Mouse (Mus musculus): ENCODE measurements at regions not wholly inside any gene's neighbourhood (a gene's known extent, or its start where the extent isn't known, plus 50 kb on each side); places are given as distances from the start of the nearest gene placed in this dataset.

GRCm38 (mm10) chr2:169524429-169524828, 63.1 kb downstream of the Gm11011 start:
- in situ Hi-C loops (cut with MboI, MseI): no loop called here

GRCm38 (mm10) chr2:169519941-169520340, 67.6 kb downstream of the Gm11011 start:
- in situ Hi-C loops (cut with MboI, MseI): loop anchor here in 1 of 2 experiments (10.0 kb wide), 1 partner anchor 1265 kb away; no protein-coding TSS in a partner anchor

GRCm38 (mm10) chr2:169515350-169515749, 72.2 kb downstream of the Gm11011 start:
- in situ Hi-C loops (cut with MboI, MseI): loop anchor here in 1 of 2 experiments (10.0 kb wide), 1 partner anchor 1261 kb away; no protein-coding TSS in a partner anchor

- in situ Hi-C loops (cut with MboI, MseI): loop anchor here (5.0 to 10.0 kb wide), 2 partner anchors 57 to 1256 kb away; no protein-coding TSS in a partner anchor
Measured at GRCm38 (mm10) chr2:169510741-169511140, 76.8 kb downstream of the Gm11011 start.

GRCm38 (mm10) chr2:169509406-169509805, 78.1 kb downstream of the Gm11011 start:
- in situ Hi-C loops (cut with MboI, MseI): no loop called here

GRCm38 (mm10) chr2:169504416-169505057, 83.0 kb downstream of the Gm11011 start:
- in situ Hi-C loops (cut with MboI, MseI): no loop called here

- in situ Hi-C loops (cut with MboI, MseI): no loop called here
Measured at GRCm38 (mm10) chr2:169503598-169503958, 84.0 kb downstream of the Gm11011 start.

- in situ Hi-C loops (cut with MboI, MseI): no loop called here
Measured at GRCm38 (mm10) chr2:169502717-169503597, 84.6 kb downstream of the Gm11011 start.

GRCm38 (mm10) chr2:169501736-169502340, 85.7 kb downstream of the Gm11011 start:
- in situ Hi-C loops (cut with MboI, MseI): no loop called here

GRCm38 (mm10) chr2:169495368-169495767, 92.2 kb downstream of the Gm11011 start:
- in situ Hi-C loops (cut with MboI, MseI): no loop called here

GRCm38 (mm10) chr2:169494503-169495311, 92.8 kb downstream of the Gm11011 start:
- in situ Hi-C loops (cut with MboI, MseI): no loop called here

- in situ Hi-C loops (cut with MboI, MseI): no loop called here
Measured at GRCm38 (mm10) chr2:169493609-169494275, 93.8 kb downstream of the Gm11011 start.

GRCm38 (mm10) chr2:169483934-169484333, 103.6 kb downstream of the Gm11011 start:
- in situ Hi-C loops (cut with MboI, MseI): no loop called here

- in situ Hi-C loops (cut with MboI, MseI): no loop called here
Measured at GRCm38 (mm10) chr2:169481731-169482465, 105.6 kb downstream of the Gm11011 start.

GRCm38 (mm10) chr2:169474418-169475112, 113.0 kb downstream of the Gm11011 start:
- in situ Hi-C loops (cut with MboI, MseI): no loop called here

- in situ Hi-C loops (cut with MboI, MseI): no loop called here
Measured at GRCm38 (mm10) chr2:169469538-169469937, 118.0 kb downstream of the Gm11011 start.

GRCm38 (mm10) chr2:169467621-169468020, 119.9 kb downstream of the Gm11011 start:
- in situ Hi-C loops (cut with MboI, MseI): no loop called here

- in situ Hi-C loops (cut with MboI, MseI): no loop called here
Measured at GRCm38 (mm10) chr2:169464106-169464505, 123.4 kb downstream of the Gm11011 start.

GRCm38 (mm10) chr2:169461491-169462039, 126.0 kb downstream of the Gm11011 start:
- in situ Hi-C loops (cut with MboI, MseI): no loop called here

All from T-helper 17 cell (primary cell).